Mouse (Mus musculus) liver, embryonic 12.5 days (tissue): ENCODE measurements around the gene Ddx25. TPM values are rescaled to one million over a fixed set of nuclear protein-coding genes. Genes with fewer than 3 reads are reported as not detected.

Experiments used
- ATAC-seq: fragments of 200-750 bp; cut with Nextera tagmentation; 2 replicates; pipeline ENCODE4 v1.8.0; 2017; ENCODE audit warnings: moderate number of reproducible peaks, mild to moderate bottlenecking, moderate library complexity
- H3K27ac ChIP-seq: fragments of 300-500 bp; sonication (generic); 2 replicates; pipeline ENCODE4 v1.5.1; 2016; ENCODE audit warnings: mild to moderate bottlenecking
- H3K27me3 ChIP-seq: fragments of 300-500 bp; sonication (generic); replicated peaks from 2 replicates; pipeline ENCODE4 v1.6.1; 2016; ENCODE audit warnings: mild to moderate bottlenecking, moderate library complexity
- H3K36me3 ChIP-seq: fragments of 300-500 bp; sonication (generic); 2 replicates; pipeline ENCODE4 v1.6.1; 2016; ENCODE audit warnings: mild to moderate bottlenecking, moderate library complexity
- H3K4me1 ChIP-seq: fragments of 300-500 bp; sonication (generic); 2 replicates; pipeline ENCODE4 v1.6.1; 2016
- H3K4me2 ChIP-seq: fragments of 300-500 bp; sonication (generic); 2 replicates; pipeline ENCODE4 v1.6.1; 2016; ENCODE audit warnings: mild to moderate bottlenecking, moderate library complexity
- H3K4me3 ChIP-seq: fragments of 300-500 bp; sonication (generic); 2 replicates; pipeline ENCODE4 v1.5.1; 2016; ENCODE audit warnings: mild to moderate bottlenecking, moderate library complexity
- H3K9ac ChIP-seq: fragments of 300-500 bp; sonication (generic); 2 replicates; pipeline ENCODE4 v1.6.1; 2016; ENCODE audit warnings: mild to moderate bottlenecking, moderate library complexity
- H3K9me3 ChIP-seq: fragments of 300-500 bp; sonication (generic); replicated peaks from 2 replicates; pipeline ENCODE4 v1.6.1; 2016; ENCODE audit warnings: mild to moderate bottlenecking, moderate library complexity
- whole genome bisulfite sequencing: fragments of 180-500 bp; shearing (Covaris S2); methylation state at CpG from one replicate; pipeline ENCODE4 v1.1.7; 2016; ENCODE audit not compliant: insufficient replicate concordance; 5-methylcytosine and 5-hydroxymethylcytosine counted together
- polyA plus RNA-seq: library from polyadenylated mRNA; unstranded; fragments of >200 nt; fragmentation: Nextera tagmentation; extraction: Ambion mirVana; gene quantifications from 2 replicates; pipeline ENCODE4 v1.2.1, GENCODE M21; 2016

The Ddx25 gene
- polyA plus RNA-seq, 1 experiment from 2014 or later: 0.67 TPM

DNA sequence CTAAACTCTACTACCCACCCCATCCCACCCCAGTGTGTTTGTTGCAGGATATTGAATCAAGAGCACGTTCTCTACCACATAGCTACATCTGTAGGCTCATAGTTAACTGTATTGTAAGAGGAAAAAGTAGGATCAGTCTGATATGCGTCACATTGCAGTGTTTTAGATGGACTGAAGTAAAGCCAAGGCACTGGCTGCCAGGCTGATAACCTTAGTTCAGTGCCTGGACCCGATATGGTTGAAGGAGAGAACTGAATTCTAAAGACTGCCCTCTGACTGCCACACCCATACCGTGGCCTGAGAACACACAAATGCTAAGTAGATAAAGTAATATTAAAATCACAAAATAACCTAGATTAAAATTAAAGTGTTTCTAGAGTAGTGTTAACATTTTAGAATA, 22.5 kb downstream of the Ddx25 start:
- H3K27ac ChIP-seq: no peak overlapping the region
- H3K9me3 ChIP-seq: no peaks in the 10 kb centered on the region
- H3K36me3 ChIP-seq: no peaks in the 10 kb centered on the region
- WGBS: 50% methylated on average over 4 of the region's 4 CpGs
- no peak overlapping the region for H3K4me2 ChIP-seq
- H3K4me1 ChIP-seq: peaks cover 17% of the 10 kb centered on the region; the same call in 1 of the 2 replicates
- no peaks in the 10 kb centered on the region for H3K27me3 ChIP-seq
- H3K9ac ChIP-seq: no peak overlapping the region
- H3K4me3 ChIP-seq: no peak overlapping the region
- no peak for ATAC-seq

DNA sequence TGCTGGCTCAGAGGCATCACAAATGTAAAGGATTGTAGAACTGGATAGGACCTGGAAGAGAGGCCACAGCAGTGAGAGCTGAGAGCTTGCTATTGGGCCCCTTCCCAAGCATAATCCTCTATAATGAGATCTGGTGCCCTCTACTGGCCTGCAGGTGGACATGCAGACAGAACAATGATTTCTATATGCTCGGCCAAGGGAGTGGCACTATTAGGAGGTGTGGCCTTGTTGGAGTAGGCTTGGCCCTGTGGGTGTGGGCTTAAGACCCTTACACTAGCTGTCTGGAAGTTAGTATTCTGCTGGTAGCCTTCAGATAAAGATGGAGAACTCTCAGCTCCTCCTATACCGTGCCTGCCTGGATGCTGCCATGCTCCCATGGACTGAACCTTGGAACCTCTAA, 23.2 kb downstream of the Ddx25 start:
- Histone ChIP-seq H3K9ac (no peak overlapping the region), H3K36me3 (no peaks in the 10 kb centered on the region), H3K4me3 (no peak overlapping the region), H3K4me2 (no peak overlapping the region), H3K4me1 (peaks cover 17% of the 10 kb centered on the region; the same call in 1 of the 2 replicates), H3K27ac (no peak overlapping the region), H3K9me3 (no peaks in the 10 kb centered on the region), H3K27me3 (no peaks in the 10 kb centered on the region)
- WGBS: 7% methylated on average over 2 of the region's 2 CpGs
- peak; percentile 67 for ATAC-seq

DNA sequence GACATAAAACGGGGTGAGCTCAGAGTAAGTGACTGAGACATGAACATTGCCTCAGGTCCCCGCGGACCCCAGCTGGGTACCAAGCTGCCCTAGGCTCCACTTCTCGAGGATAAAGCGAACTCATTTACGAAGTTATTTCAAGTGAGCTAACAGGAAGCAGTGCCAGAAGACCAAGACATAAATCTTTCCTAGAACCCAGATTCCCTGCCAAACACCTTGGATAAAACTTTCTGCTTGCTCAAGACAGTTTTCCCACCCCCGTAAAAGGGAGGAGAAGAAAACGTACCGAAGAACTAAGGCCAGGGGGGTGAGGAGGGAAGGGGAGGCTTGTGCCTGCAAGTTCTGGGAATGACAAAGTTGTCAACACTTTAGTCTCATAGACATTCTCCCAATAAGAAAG, 25.1 kb downstream of the Ddx25 start:
- 0 out of 2 replicates have a peak, but pooled peaks cover 10% of the 10 kb centered on the region for H3K4me1 ChIP-seq
- ATAC-seq: no peak
- H3K9ac ChIP-seq: no peak overlapping the region
- no peaks in the 10 kb centered on the region for H3K9me3 ChIP-seq
- H3K36me3 ChIP-seq: no peaks in the 10 kb centered on the region
- H3K4me3 ChIP-seq: no peak overlapping the region
- 62% methylated on average over 9 of the region's 9 CpGs for WGBS
- no peak overlapping the region for H3K27ac ChIP-seq
- no peak overlapping the region for H3K4me2 ChIP-seq
- no peaks in the 10 kb centered on the region for H3K27me3 ChIP-seq

DNA sequence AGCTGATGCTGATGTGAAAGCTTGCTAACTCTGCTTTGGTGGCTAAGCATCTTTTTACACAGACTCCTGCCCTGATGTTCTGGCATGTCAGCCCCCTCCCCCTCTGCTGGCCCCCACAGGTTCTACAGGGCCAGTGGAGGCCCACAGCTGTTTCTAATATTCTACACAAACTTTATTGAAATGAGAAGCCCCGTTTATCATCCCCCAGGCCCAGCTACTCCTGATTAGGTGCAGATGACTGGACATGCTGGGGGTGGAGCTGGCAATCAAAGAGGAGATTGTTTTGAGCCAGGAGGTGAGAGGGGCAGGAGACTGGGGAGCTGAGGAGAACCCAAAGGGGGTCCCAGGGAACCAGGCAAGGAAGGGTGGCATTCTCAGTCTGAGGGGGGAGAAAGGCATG, 28.5 kb downstream of the Ddx25 start:
- no peaks in the 10 kb centered on the region for H3K27me3 ChIP-seq
- H3K36me3 ChIP-seq: no peaks in the 10 kb centered on the region
- ATAC-seq: no peak
- H3K27ac ChIP-seq: no peak overlapping the region
- H3K4me3 ChIP-seq: no peak overlapping the region
- H3K9me3 ChIP-seq: no peaks in the 10 kb centered on the region
- 0 out of 2 replicates have a peak, but pooled peaks cover under 1% of the 10 kb centered on the region for H3K4me1 ChIP-seq
- no peak overlapping the region for H3K4me2 ChIP-seq
- H3K9ac ChIP-seq: no peak overlapping the region
- WGBS: 31% methylated on average over 1 of the region's 1 CpGs

DNA sequence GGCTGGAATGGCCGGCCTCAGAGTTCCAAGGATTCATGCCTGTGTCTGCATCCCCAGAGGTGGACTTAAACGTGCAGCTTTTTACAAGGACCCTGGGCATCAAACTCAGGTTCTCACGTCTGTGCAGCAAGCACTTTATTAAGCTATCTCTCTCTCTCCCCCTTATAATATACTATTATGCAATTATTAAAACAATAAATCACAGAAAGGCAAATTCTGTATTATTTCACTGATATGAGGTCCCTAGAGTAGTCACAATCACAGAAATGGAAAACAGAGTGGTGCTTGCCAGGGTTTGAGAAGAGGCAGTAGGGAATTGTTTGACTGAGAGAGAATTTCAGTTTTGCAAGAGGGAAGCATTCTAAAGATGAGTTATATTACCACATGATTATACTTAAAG, 29.2 kb downstream of the Ddx25 start:
- H3K4me2 ChIP-seq: no peak overlapping the region
- no peak for ATAC-seq
- H3K27ac ChIP-seq: no peak overlapping the region
- whole genome bisulfite sequencing: 53% methylated on average over 3 of the region's 3 CpGs
- no peak overlapping the region for H3K4me3 ChIP-seq
- no peaks in the 10 kb centered on the region for H3K36me3 ChIP-seq
- no peak overlapping the region for H3K9ac ChIP-seq
- no peaks in the 10 kb centered on the region for H3K27me3 ChIP-seq
- H3K4me1 ChIP-seq: no peaks in the 10 kb centered on the region
- H3K9me3 ChIP-seq: no peaks in the 10 kb centered on the region

DNA sequence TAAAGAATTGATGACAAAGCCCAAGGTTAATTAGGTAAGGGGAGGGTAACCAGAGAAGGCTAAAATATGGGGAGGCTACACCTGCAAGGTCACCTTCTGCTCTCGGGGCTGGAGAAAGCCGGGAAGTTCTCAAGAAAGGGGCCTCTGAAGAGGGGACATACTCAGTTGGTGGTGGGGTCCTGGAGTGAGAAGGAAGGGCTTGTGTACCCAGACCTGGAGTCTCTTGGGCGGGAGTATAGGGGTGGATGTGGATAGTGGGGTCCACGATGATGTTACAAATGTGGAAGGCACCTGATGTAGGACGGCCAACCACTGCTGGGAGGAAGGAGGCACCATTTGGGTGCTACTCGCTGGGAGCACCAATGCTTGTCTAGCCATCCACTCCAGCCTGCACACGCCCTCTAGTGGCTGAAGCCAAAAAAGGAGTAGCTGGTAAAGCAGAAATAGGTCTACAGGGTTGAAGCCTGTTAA, 34.4 kb downstream of the Ddx25 start:
- Histone ChIP-seq H3K4me3 (no peak overlapping the region), H3K27ac (no peak overlapping the region), H3K9me3 (no peaks in the 10 kb centered on the region), H3K4me1 (no peaks in the 10 kb centered on the region), H3K27me3 (no peaks in the 10 kb centered on the region), H3K4me2 (no peak overlapping the region), H3K9ac (no peak overlapping the region), H3K36me3 (no peaks in the 10 kb centered on the region)
- peak; percentile 49; the same call in 1 of the 2 replicates for ATAC-seq
- 24% methylated on average over 7 of the region's 7 CpGs for WGBS

DNA sequence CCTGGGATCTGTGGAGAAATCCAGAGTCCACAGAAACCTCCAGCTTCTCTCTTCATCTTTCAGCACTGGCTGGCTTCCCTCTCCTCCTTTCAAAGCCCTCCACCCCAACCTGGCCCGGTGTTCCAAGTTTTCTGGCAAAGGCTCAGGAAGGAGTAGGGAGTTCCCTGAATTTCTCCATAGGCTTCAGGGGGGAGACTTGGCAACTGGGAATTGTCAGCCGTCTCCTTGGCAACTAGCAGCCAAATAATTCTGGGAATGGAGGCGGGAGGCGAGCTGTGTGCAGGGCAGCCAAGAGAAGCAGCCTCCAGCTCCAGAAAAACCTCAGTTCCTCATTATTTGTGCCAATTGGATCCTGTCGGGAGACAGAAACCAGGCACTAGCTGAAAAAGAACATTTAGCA, 34.8 kb downstream of the Ddx25 start:
- Histone ChIP-seq H3K9ac (no peak overlapping the region), H3K4me2 (no peak overlapping the region), H3K27ac (no peak overlapping the region), H3K4me1 (no peaks in the 10 kb centered on the region), H3K4me3 (no peak overlapping the region), H3K9me3 (no peaks in the 10 kb centered on the region), H3K27me3 (no peaks in the 10 kb centered on the region), H3K36me3 (no peaks in the 10 kb centered on the region)
- no peak for ATAC-seq
- 49% methylated on average over 5 of the region's 5 CpGs for WGBS

DNA sequence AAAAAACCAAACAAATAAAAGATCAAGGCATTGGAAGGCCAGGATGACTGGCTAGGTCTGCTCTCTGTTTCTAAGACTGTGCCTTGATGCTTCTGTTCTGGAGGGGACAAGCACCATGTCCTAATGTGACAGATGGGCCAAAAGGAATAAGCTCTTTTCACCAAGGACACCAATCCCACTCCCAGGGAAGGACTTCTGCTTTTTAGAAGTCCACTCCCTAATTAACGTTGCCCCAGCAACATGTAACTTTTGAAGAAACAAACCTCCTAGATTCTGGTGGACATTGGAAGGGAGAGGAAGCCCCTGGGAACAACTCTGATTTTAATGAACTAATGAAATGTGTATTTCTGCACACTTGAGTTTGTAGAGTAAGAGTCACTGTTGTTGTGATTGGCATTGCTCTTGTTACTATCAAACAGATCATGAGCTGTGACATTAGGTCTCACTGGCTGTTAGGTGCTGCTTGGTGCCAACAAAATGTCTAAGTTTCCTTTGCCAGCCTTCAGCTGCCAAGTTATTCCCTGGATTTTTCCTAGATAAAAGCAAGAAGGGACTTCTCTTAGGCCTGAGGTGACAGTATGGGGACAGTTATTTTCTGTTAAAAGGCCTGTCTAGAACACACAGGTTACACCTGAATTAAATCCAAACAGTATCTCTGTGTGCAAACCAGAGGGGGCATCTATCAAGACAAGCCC, 35.4 kb downstream of the Ddx25 start:
- WGBS: 46% methylated on average over 1 of the region's 1 CpGs
- no peak overlapping the region for H3K9ac ChIP-seq
- no peaks in the 10 kb centered on the region for H3K4me1 ChIP-seq
- H3K9me3 ChIP-seq: no peaks in the 10 kb centered on the region
- no peak for ATAC-seq
- H3K4me3 ChIP-seq: no peak overlapping the region
- H3K4me2 ChIP-seq: no peak overlapping the region
- no peaks in the 10 kb centered on the region for H3K27me3 ChIP-seq
- H3K36me3 ChIP-seq: no peaks in the 10 kb centered on the region
- H3K27ac ChIP-seq: no peak overlapping the region

DNA sequence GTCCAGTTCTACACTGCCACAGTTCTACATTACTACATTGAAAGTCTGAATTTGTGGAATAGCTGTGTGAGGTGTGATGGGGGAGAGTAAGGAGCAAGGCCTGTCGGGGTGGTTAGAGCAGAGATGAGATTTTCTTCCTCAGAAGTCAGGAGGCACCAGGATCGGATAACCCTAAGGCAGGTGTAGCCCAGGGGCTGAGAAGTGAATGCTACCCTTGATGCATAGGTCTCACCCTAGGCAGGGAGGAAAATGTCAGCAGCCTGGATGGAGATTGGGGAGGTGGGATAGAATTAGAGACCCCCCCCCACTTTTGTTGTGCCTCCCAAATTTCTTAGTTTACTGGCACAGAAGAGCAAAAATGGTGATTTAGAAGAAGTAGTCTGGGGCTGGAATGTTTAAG, 36.1 kb downstream of the Ddx25 start:
- no peak overlapping the region for H3K4me3 ChIP-seq
- no peak for ATAC-seq
- no peak overlapping the region for H3K9ac ChIP-seq
- no peaks in the 10 kb centered on the region for H3K9me3 ChIP-seq
- H3K4me2 ChIP-seq: no peak overlapping the region
- H3K36me3 ChIP-seq: no peaks in the 10 kb centered on the region
- H3K4me1 ChIP-seq: no peaks in the 10 kb centered on the region
- WGBS: 60% methylated on average over 2 of the region's 2 CpGs
- no peak overlapping the region for H3K27ac ChIP-seq
- no peaks in the 10 kb centered on the region for H3K27me3 ChIP-seq

DNA sequence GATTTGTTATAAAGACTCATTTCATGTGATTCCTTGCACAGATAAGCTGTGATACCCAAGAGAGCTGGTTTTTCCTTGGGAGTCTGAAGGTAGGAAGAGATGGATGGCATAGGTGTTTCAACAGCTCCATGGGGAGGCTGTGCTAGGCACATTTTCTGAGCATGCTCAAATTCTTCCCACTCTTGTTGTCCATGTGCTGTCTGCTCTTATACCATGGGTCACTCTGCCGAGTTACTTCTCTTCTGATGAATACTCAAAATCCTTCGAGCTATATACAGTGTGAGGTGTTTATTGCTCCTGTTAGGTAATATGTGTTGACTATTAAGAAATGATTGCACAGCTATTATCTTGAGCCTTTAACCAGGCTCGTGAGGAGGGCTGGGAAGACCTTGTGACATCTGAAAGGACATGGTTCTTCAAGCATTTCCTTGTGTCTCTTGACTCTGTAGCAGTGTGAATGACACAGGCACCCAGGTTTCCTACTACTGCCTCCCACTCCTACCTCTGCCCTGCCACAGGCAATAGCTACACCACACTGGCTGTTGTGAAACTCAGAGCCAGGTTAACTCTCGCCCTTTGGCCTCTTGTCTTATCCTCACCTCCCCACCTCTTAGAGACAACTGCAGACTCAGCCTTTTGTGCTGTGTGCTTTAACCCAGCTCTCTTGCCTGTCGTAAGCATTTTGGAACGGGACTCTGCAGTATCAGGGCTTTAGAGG, 37.5 kb downstream of the Ddx25 start:
- Histone ChIP-seq H3K4me3 (no peak overlapping the region), H3K27ac (no peak overlapping the region), H3K4me1 (no peaks in the 10 kb centered on the region), H3K36me3 (no peaks in the 10 kb centered on the region), H3K4me2 (no peak overlapping the region), H3K9ac (no peak overlapping the region), H3K27me3 (0 out of 2 replicates have a peak, but pooled peaks cover 4% of the 10 kb centered on the region), H3K9me3 (no peaks in the 10 kb centered on the region)
- 57% methylated on average over 6 of the region's 6 CpGs for WGBS
- no peak for ATAC-seq

DNA sequence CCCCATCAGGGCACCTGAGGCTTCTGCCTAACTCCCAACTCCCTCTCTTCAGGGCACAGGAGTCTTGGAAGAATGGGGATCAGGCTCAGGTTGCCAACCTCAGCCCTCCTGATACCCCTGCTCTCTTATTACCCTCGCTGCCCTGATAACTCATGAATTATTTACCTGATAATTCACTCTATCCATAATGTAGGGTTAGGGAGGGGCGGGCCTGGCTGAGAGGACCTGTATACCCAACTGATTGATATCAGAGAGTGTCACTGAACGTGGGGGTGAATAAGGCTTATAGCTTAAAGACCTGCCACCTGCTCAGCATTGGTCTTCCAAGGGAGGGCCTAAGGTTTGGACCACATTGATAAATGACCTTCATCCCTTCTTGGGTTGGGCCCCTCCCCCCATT, 40.2 kb downstream of the Ddx25 start, which contains the start of gene Gm1113:
Gene Gm1113, minus strand, starts transcription at position 101 of the 400 bp plus-strand sequence.
- no peak within 1 kb of the TSS for H3K9ac ChIP-seq
- no peak for ATAC-seq
- H3K4me2 ChIP-seq: no peak within 1 kb of the TSS
- 0 out of 2 replicates have a peak, but pooled peaks cover 4% of the 10 kb centered on the region for H3K27me3 ChIP-seq
- no peaks in the 10 kb centered on the region for H3K4me1 ChIP-seq
- no peak within 1 kb of the TSS for H3K4me3 ChIP-seq
- H3K9me3 ChIP-seq: no peaks in the 10 kb centered on the region
- no peak within 1 kb of the TSS for H3K27ac ChIP-seq
- no peaks in the 10 kb centered on the region for H3K36me3 ChIP-seq
- WGBS: 50% methylated on average over 3 of the region's 3 CpGs

DNA sequence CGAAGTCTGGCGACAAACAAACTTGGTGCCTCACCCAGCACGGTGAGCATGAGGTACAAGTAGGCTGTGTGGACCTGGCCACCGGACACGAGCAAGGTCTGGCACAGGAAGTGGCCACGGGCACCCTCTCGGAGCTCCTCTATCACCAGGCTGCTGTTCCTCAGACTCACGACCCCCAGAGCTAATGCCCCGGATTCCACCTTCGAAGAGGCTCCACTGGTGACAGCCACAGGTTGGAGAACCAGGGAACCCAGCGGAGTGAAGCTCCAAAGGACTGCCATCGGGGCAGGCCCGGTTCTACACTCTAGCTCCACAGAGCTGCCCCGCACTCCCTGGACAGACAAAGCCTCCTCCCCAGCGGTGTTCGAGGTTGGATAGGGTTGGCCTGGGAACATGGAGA, 41.6 kb downstream of the Ddx25 start:
- WGBS: 67% methylated on average over 16 of the region's 16 CpGs
- ATAC-seq: no peak
- H3K9me3 ChIP-seq: no peaks in the 10 kb centered on the region
- H3K36me3 ChIP-seq: no peaks in the 10 kb centered on the region
- H3K4me3 ChIP-seq: no peak overlapping the region
- H3K4me1 ChIP-seq: no peaks in the 10 kb centered on the region
- H3K27me3 ChIP-seq: peaks cover 4% of the 10 kb centered on the region; the same call in 1 of the 2 replicates
- no peak overlapping the region for H3K27ac ChIP-seq
- no peak overlapping the region for H3K9ac ChIP-seq
- no peak overlapping the region for H3K4me2 ChIP-seq
